Mouse (Mus musculus): ENCODE results near the gene Btc.

Btc gene

GRCm38 (mm10) chr5:91313971-91314370 lies 88.8 kb downstream of the Btc start:
- DNase-seq: no peak

GRCm38 (mm10) chr5:91311767-91312166 lies 91.0 kb downstream of the Btc start:
- no peak for DNase-seq

- no peak for DNase-seq
Measured at GRCm38 (mm10) chr5:91308576-91308975, 94.2 kb downstream of the Btc start.

GRCm38 (mm10) chr5:91307907-91308306 lies 94.9 kb downstream of the Btc start:
- peak; percentile 34 to 65 for DNase-seq
